Mouse (Mus musculus): ENCODE data around the gene Angpt4.

- TF ChIP-seq CTCF (IDR thresholded peaks at IDR 0.05; ENCODE audit: borderline replicate concordance, control insufficient read depth, extremely low read depth, insufficient read depth, low read length, poor library complexity) (no peak), POLR2A (IDR thresholded peaks at IDR 0.05; ENCODE audit: control insufficient read depth, extremely low read depth, insufficient read depth, low read length, poor library complexity) (no peak)
These were observed 15.1 kb upstream of the Angpt4 start for GRCm38 (mm10) chr2:151895911-151896310.

All from thymus, adult 2 months (tissue).